Mouse (Mus musculus) gastrocnemius, postnatal 25 days (tissue): Measurements from ENCODE around the gene Cds1. TPM values are rescaled to one million over a fixed set of nuclear protein-coding genes. Genes with fewer than 3 reads are reported as not detected.

Source experiments
- DNase-seq: peaks from one replicate; pipeline ENCODE4 v3.0.0; 2022
- total RNA-seq, 2 experiments: library from RNA; stranded (reverse); gene quantifications; 1 replicate in 1 of 2; 2 replicates in 1 of 2; pipeline ENCODE4 v1.2.3; 2021

Cds1 gene
- total RNA-seq, 2 experiments from 2014 or later: 1.9 to 2.0 TPM

- DNase-seq: no peak
These were observed 11.6 kb downstream of the Cds1 start for GRCm38 (mm10) chr5:101776528-101776927.

- no peak for DNase-seq
These were observed 14.5 kb downstream of the Cds1 start for GRCm38 (mm10) chr5:101779376-101779863.

- DNase-seq: no peak
These were observed 16.0 kb downstream of the Cds1 start for GRCm38 (mm10) chr5:101780918-101781317.

- no peak for DNase-seq
These were observed 19.4 kb downstream of the Cds1 start for GRCm38 (mm10) chr5:101784328-101784727.

- DNase-seq: no peak
These were observed 19.9 kb downstream of the Cds1 start for GRCm38 (mm10) chr5:101784787-101785186.

GRCm38 (mm10) chr5:101785921-101786614 is 21.1 kb downstream of the Cds1 start:
- DNase-seq: no peak

- DNase-seq: no peak
These were observed 24.8 kb downstream of the Cds1 start for GRCm38 (mm10) chr5:101789770-101790169.

- no peak for DNase-seq
These were observed 25.6 kb downstream of the Cds1 start for GRCm38 (mm10) chr5:101790560-101790959.

GRCm38 (mm10) chr5:101792665-101793064 is 27.7 kb downstream of the Cds1 start:
- no peak for DNase-seq

- no peak for DNase-seq
These were observed 37.0 kb downstream of the Cds1 start for GRCm38 (mm10) chr5:101801891-101802290.

GRCm38 (mm10) chr5:101802358-101803022 is 37.6 kb downstream of the Cds1 start:
- DNase-seq: no peak

- no peak for DNase-seq
These were observed 46.6 kb downstream of the Cds1 start for GRCm38 (mm10) chr5:101811296-101812169.

GRCm38 (mm10) chr5:101816822-101817221 is 51.9 kb downstream of the Cds1 start:
- DNase-seq: no peak

- no peak for DNase-seq
These were observed 54.3 kb downstream of the Cds1 start for GRCm38 (mm10) chr5:101819216-101819615.

- peak; percentile 15 for DNase-seq
These were observed 54.9 kb downstream of the Cds1 start for GRCm38 (mm10) chr5:101819844-101820243.

GRCm38 (mm10) chr5:101821052-101821451 is 56.1 kb downstream of the Cds1 start:
- no peak for DNase-seq

- no peak for DNase-seq
These were observed 56.8 kb downstream of the Cds1 start for GRCm38 (mm10) chr5:101821491-101822310.

GRCm38 (mm10) chr5:101822311-101822670 is 57.4 kb downstream of the Cds1 start:
- no peak for DNase-seq

- DNase-seq: no peak
These were observed 60.4 kb downstream of the Cds1 start for GRCm38 (mm10) chr5:101825111-101825911.

- DNase-seq: peak; percentile 18
These were observed 61.6 kb downstream of the Cds1 start for GRCm38 (mm10) chr5:101826531-101826970.

GRCm38 (mm10) chr5:101827477-101827876 is 62.5 kb downstream of the Cds1 start:
- no peak for DNase-seq
